Mouse (Mus musculus): ENCODE results near the gene Tnpo1.

DNA sequence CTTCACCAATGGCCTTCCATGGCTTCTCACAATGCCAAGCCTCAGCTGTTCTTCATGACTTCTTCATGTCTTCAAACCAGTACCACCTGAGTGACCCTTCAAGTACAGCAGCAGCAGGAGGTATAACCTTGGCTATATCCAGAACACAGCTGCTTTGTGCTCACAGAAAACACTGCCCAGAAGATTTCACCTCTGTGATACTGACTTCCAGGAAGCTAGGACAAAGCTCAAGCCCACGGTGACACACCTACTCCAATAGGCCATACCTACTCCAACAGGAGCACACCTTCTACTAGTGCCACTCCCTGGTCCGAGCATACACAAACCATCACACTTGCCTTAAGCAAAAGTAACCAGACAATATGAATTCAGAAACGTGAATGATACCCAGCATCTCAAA lies 3.4 kb downstream of the Tnpo1 start:
- TF ChIP-seq POLR2A (IDR thresholded peaks at IDR 0.05; ENCODE audit: low read depth, low read length) (no peak), CTCF (IDR thresholded peaks at IDR 0.05; ENCODE audit: borderline replicate concordance, insufficient read depth, low read length) (no peak)
